Mouse (Mus musculus) forebrain, embryonic 12.5 days (tissue): ENCODE measurements around the gene Hist2h2ab. TPM values are rescaled to one million over a fixed set of nuclear protein-coding genes. Genes with fewer than 3 reads are reported as not detected.
"Not testable (repeated sequence)": the region's sequence is repeated elsewhere in the genome, so short reads cannot be mapped to it uniquely, and the experiment has no call there.

Experiments used
- ATAC-seq: fragments of 200-750 bp; cut with Nextera tagmentation; 2 replicates; pipeline ENCODE4 v1.8.0; 2017; ENCODE audit warnings: moderate TSS enrichment; ENCODE audit not compliant: low FRiP score
- H3K27ac ChIP-seq: fragments of 300-500 bp; sonication (generic); 2 replicates; pipeline ENCODE4 v1.5.1; 2016; ENCODE audit warnings: mild to moderate bottlenecking
- H3K27me3 ChIP-seq: fragments of 300-500 bp; sonication (generic); 2 replicates; pipeline ENCODE4 v1.6.1; 2016; ENCODE audit warnings: mild to moderate bottlenecking
- H3K36me3 ChIP-seq: fragments of 300-500 bp; sonication (generic); replicated peaks from 2 replicates; pipeline ENCODE4 v1.6.1; 2016; ENCODE audit warnings: mild to moderate bottlenecking
- H3K4me1 ChIP-seq: fragments of 300-500 bp; sonication (generic); 2 replicates; pipeline ENCODE4 v1.6.1; 2016
- H3K4me2 ChIP-seq: fragments of 300-500 bp; sonication (generic); 2 replicates; pipeline ENCODE4 v1.6.1; 2016; ENCODE audit warnings: mild to moderate bottlenecking, moderate library complexity
- H3K4me3 ChIP-seq: fragments of 300-500 bp; sonication (generic); replicated peaks from 2 replicates; pipeline ENCODE4 v1.5.1; 2016; ENCODE audit warnings: mild to moderate bottlenecking
- H3K9ac ChIP-seq: fragments of 300-500 bp; sonication (generic); 2 replicates; pipeline ENCODE4 v1.6.1; 2016; ENCODE audit warnings: mild to moderate bottlenecking
- H3K9me3 ChIP-seq: fragments of 300-500 bp; sonication (generic); 2 replicates; pipeline ENCODE4 v1.6.1; 2016
- WGBS: fragments of 180-500 bp; shearing (Covaris S2); methylation state at CpG from one replicate; pipeline ENCODE4 v1.1.7; 2016; 5-methylcytosine and 5-hydroxymethylcytosine counted together
- polyA plus RNA-seq: library from polyadenylated mRNA; unstranded; fragments of >200 nt; fragmentation: Nextera tagmentation; extraction: Ambion mirVana; gene quantifications from 2 replicates; pipeline ENCODE4 v1.2.1, GENCODE M21; 2016

The Hist2h2ab gene
- polyA plus RNA-seq, 1 experiment from 2014 or later = 1.7 TPM

GRCm38 (mm10) chr3:96230404-96230803, 10.7 kb downstream of the Hist2h2ab start:
- peaks cover 11% of the 10 kb centered on the region for H3K4me1 ChIP-seq
- H3K27ac ChIP-seq = no peak overlapping the region
- WGBS = 76% methylated on average over 2 of the region's 2 CpGs
- H3K4me2 ChIP-seq = no peak overlapping the region
- H3K9me3 ChIP-seq = no peaks in the 10 kb centered on the region
- H3K27me3 ChIP-seq = no peaks in the 10 kb centered on the region
- no peak overlapping the region for H3K9ac ChIP-seq
- ATAC-seq = no peak
- no peak overlapping the region for H3K4me3 ChIP-seq
- H3K36me3 ChIP-seq = no peaks in the 10 kb centered on the region

GRCm38 (mm10) chr3:96230910-96231757, 11.5 kb downstream of the Hist2h2ab start:
- ATAC-seq = no peak
- 81% methylated on average over 4 of the region's 4 CpGs for WGBS
- H3K4me1 ChIP-seq = 0 out of 2 replicates have a peak, but pooled peaks cover 4% of the 10 kb centered on the region

GRCm38 (mm10) chr3:96231758-96232120, 12.1 kb downstream of the Hist2h2ab start:
- ATAC-seq = no peak
- Histone ChIP-seq H3K4me1 (peaks cover 2% of the 10 kb centered on the region), H3K9ac (no peak overlapping the region), H3K27ac (no peak overlapping the region), H3K27me3 (no peaks in the 10 kb centered on the region), H3K4me3 (no peak overlapping the region), H3K36me3 (no peaks in the 10 kb centered on the region), H3K4me2 (no peak overlapping the region), H3K9me3 (no peaks in the 10 kb centered on the region)
- WGBS = 65% methylated on average over 2 of the region's 2 CpGs

More at GRCm38 (mm10) chr3:96230910-96231757, 11.5 kb downstream of the Hist2h2ab start:
- Histone ChIP-seq H3K4me3 (no peak overlapping the region), H3K9ac (no peak overlapping the region), H3K27me3 (no peaks in the 10 kb centered on the region), H3K27ac (no peak overlapping the region), H3K9me3 (no peaks in the 10 kb centered on the region), H3K4me2 (no peak overlapping the region), H3K36me3 (no peaks in the 10 kb centered on the region)

GRCm38 (mm10) chr3:96234914-96235313, 15.2 kb downstream of the Hist2h2ab start:
- Histone ChIP-seq H3K4me2 (no peak overlapping the region), H3K4me3 (no peak overlapping the region), H3K27ac (no peak overlapping the region), H3K9ac (no peak overlapping the region), H3K4me1 (peaks cover 18% of the 10 kb centered on the region), H3K27me3 (no peaks in the 10 kb centered on the region), H3K9me3 (no peaks in the 10 kb centered on the region), H3K36me3 (no peaks in the 10 kb centered on the region)
- WGBS = 98% methylated on average over 2 of the region's 2 CpGs
- ATAC-seq = no peak

- Histone ChIP-seq H3K36me3 (no peaks in the 10 kb centered on the region), H3K9me3 (no peaks in the 10 kb centered on the region), H3K4me1 (peaks cover 21% of the 10 kb centered on the region), H3K4me3 (no peak overlapping the region), H3K4me2 (no peak overlapping the region), H3K27me3 (no peaks in the 10 kb centered on the region), H3K27ac (peak overlapping the region; percentile 15; the same call in 1 of the 2 replicates), H3K9ac (no peak overlapping the region)
- WGBS = 79% methylated on average over 3 of the region's 3 CpGs
- no peak for ATAC-seq
Measured at GRCm38 (mm10) chr3:96235836-96236235, 16.2 kb downstream of the Hist2h2ab start.

- H3K9me3 ChIP-seq = no peaks in the 10 kb centered on the region
- WGBS = 83% methylated on average over 4 of the region's 4 CpGs
- H3K36me3 ChIP-seq = no peaks in the 10 kb centered on the region
- peak overlapping the region; percentile 79; the same call in 1 of the 2 replicates for H3K9ac ChIP-seq
- H3K27ac ChIP-seq = peak overlapping the region; percentile 89
- H3K4me3 ChIP-seq = peak overlapping the region; percentile 50
- peaks cover 21% of the 10 kb centered on the region for H3K4me1 ChIP-seq
- no peak for ATAC-seq
- H3K27me3 ChIP-seq = no peaks in the 10 kb centered on the region
- peak overlapping the region; percentile 61 for H3K4me2 ChIP-seq
Measured at GRCm38 (mm10) chr3:96236834-96237334, 17.2 kb downstream of the Hist2h2ab start.

GRCm38 (mm10) chr3:96237335-96237903, 17.8 kb downstream of the Hist2h2ab start:
- 29% methylated on average over 7 of the region's 7 CpGs for WGBS
- no peaks in the 10 kb centered on the region for H3K9me3 ChIP-seq
- peak overlapping the region; percentile 89 for H3K27ac ChIP-seq
- no peaks in the 10 kb centered on the region for H3K36me3 ChIP-seq
- no peak for ATAC-seq
- H3K9ac ChIP-seq = peak overlapping the region; percentile 79
- no peaks in the 10 kb centered on the region for H3K27me3 ChIP-seq
- peak overlapping the region; percentile 61 for H3K4me2 ChIP-seq
- peak overlapping the region; percentile 50 for H3K4me3 ChIP-seq
- H3K4me1 ChIP-seq = peaks cover 21% of the 10 kb centered on the region

GRCm38 (mm10) chr3:96237904-96238511, 18.3 kb downstream of the Hist2h2ab start:
- H3K9me3 ChIP-seq = no peaks in the 10 kb centered on the region
- H3K27ac ChIP-seq = peak overlapping the region; percentile 89
- under 1% methylated on average over 12 of the region's 12 CpGs for WGBS
- peak overlapping the region; percentile 79 for H3K9ac ChIP-seq
- no peaks in the 10 kb centered on the region for H3K36me3 ChIP-seq
- peak overlapping the region; percentile 61 for H3K4me2 ChIP-seq
- peak overlapping the region; percentile 50 for H3K4me3 ChIP-seq
- ATAC-seq = no peak
- H3K4me1 ChIP-seq = peaks cover 21% of the 10 kb centered on the region
- H3K27me3 ChIP-seq = no peaks in the 10 kb centered on the region

GRCm38 (mm10) chr3:96238954-96239793, 19.5 kb downstream of the Hist2h2ab start, which contains the start of gene Hist2h3c2:
Hist2h3c2 (minus strand) TSS chr3:96239127.
- Histone ChIP-seq H3K4me3 (peak within 1 kb of the TSS; percentile 50), H3K4me1 (peaks cover 26% of the 10 kb centered on the region), H3K9ac (peak within 1 kb of the TSS; percentile 79), H3K27ac (peak within 1 kb of the TSS; percentile 89), H3K4me2 (peak within 1 kb of the TSS; percentile 61)
- H3K36me3 ChIP-seq, H3K27me3 ChIP-seq, H3K9me3 ChIP-seq: not testable (repeated sequence)
- peak; percentile 90 for ATAC-seq
- 0% methylated on average over 21 of the region's 68 CpGs for WGBS

GRCm38 (mm10) chr3:96239949-96240798, 20.5 kb downstream of the Hist2h2ab start, which contains the start of gene Hist2h2aa2:
Hist2h2aa2 (minus strand) TSS chr3:96240276.
- Histone ChIP-seq H3K4me1 (peaks cover 32% of the 10 kb centered on the region), H3K4me3 (peak within 1 kb of the TSS; percentile 36), H3K4me2 (peak within 1 kb of the TSS; percentile 46), H3K9ac (peak within 1 kb of the TSS; percentile 44), H3K27ac (peak within 1 kb of the TSS; percentile 89)
- H3K9me3 ChIP-seq, H3K36me3 ChIP-seq, H3K27me3 ChIP-seq: not testable (repeated sequence)
- peak; percentile 88 for ATAC-seq
- 5% methylated on average over 34 of the region's 85 CpGs for WGBS

GRCm38 (mm10) chr3:96240799-96241197, 21.1 kb downstream of the Hist2h2ab start:
- Histone ChIP-seq H3K4me2 (peak overlapping the region; percentile 42), H3K27me3 (no peaks in the 10 kb centered on the region), H3K9me3 (no peaks in the 10 kb centered on the region), H3K36me3 (no peaks in the 10 kb centered on the region), H3K9ac (peak overlapping the region; percentile 44), H3K4me3 (no peak overlapping the region; the same call in 1 of the 2 replicates), H3K4me1 (peaks cover 32% of the 10 kb centered on the region), H3K27ac (peak overlapping the region; percentile 89)
- ATAC-seq = no peak
- WGBS = 73% methylated on average over 9 of the region's 9 CpGs
